Mouse (Mus musculus) kidney, postnatal 0 days (tissue): ENCODE results near the gene Golt1b. TPM values are rescaled to one million over a fixed set of nuclear protein-coding genes. Genes with fewer than 3 reads are reported as not detected.
"Not testable (repeated sequence)": the region's sequence is repeated elsewhere in the genome, so short reads cannot be mapped to it uniquely, and the experiment has no call there.

Experiments
- ATAC-seq: fragments of 200-750 bp; cut with Nextera tagmentation; replicated peaks from 2 replicates; pipeline ENCODE4 v1.8.0; 2017; ENCODE audit warnings: low read depth, moderate number of reproducible peaks, moderate TSS enrichment, moderate library complexity; ENCODE audit not compliant: low FRiP score
- DNase-seq: peaks from one replicate; pipeline ENCODE4 v3.0.0-alpha.2; 2016; ENCODE audit warnings: low spot score
- H3K27ac ChIP-seq: fragments of 300-500 bp; sonication (generic); 2 replicates; pipeline ENCODE4 v1.5.1; 2014; ENCODE audit warnings: mild to moderate bottlenecking
- H3K27me3 ChIP-seq: fragments of 300-500 bp; sonication (generic); 2 replicates; pipeline ENCODE4 v1.6.1; 2014; ENCODE audit warnings: low read length, mixed read lengths; ENCODE audit not compliant: insufficient read depth
- H3K36me3 ChIP-seq: fragments of 300-500 bp; sonication (generic); 2 replicates; pipeline ENCODE4 v1.6.1; 2014; ENCODE audit warnings: low read length, mixed read lengths; ENCODE audit not compliant: insufficient read depth
- H3K4me1 ChIP-seq: fragments of 300-500 bp; sonication (generic); replicated peaks from 2 replicates; pipeline ENCODE4 v1.6.1; 2014; ENCODE audit warnings: antibody characterized with exemption, low read length, mixed read lengths; ENCODE audit not compliant: insufficient read depth
- H3K4me2 ChIP-seq: fragments of 300-500 bp; sonication (generic); 2 replicates; pipeline ENCODE4 v1.6.1; 2014; ENCODE audit warnings: mild to moderate bottlenecking, low read length, moderate library complexity, mixed read lengths
- H3K4me3 ChIP-seq: fragments of 300-500 bp; sonication (generic); replicated peaks from 2 replicates; pipeline ENCODE4 v1.5.1; 2014; ENCODE audit warnings: low read depth, low read length
- H3K9ac ChIP-seq: fragments of 300-500 bp; sonication (generic); 2 replicates; pipeline ENCODE4 v1.6.1; 2014; ENCODE audit warnings: low read depth, low read length
- H3K9me3 ChIP-seq: fragments of 300-500 bp; sonication (generic); replicated peaks from 2 replicates; pipeline ENCODE4 v1.6.1; 2016; ENCODE audit warnings: low read length, inconsistent platforms, mixed read lengths
- CTCF ChIP-seq: IDR thresholded peaks from 2 replicates; pipeline ENCODE4 v1.5.1; 2016; ENCODE audit warnings: antibody characterized with exemption, low read depth, mild to moderate bottlenecking, moderate library complexity
- WGBS: fragments of 180-500 bp; shearing (Covaris S2); extraction: QIAGEN DNeasy Blood & Tissue Kit; methylation state at CpG from one replicate; pipeline ENCODE4 v1.1.7; 2014; 5-methylcytosine and 5-hydroxymethylcytosine counted together
- polyA plus RNA-seq: library from polyadenylated mRNA; unstranded; fragments of >200 nt; fragmentation: Nextera tagmentation; extraction: Ambion mirVana; gene quantifications from 2 replicates; pipeline ENCODE4 v1.2.1, GENCODE M21; 2015

The Golt1b gene
- polyA plus RNA-seq, 1 experiment from 2014 or later: 68.7 TPM

- Histone ChIP-seq H3K27me3 (no peaks in the 10 kb centered on the region), H3K9me3 (no peaks in the 10 kb centered on the region), H3K36me3 (peaks cover 18% of the 10 kb centered on the region), H3K27ac (0 out of 2 replicates have a peak overlapping the region, but pooled peaks have one; percentile 6), H3K9ac (peak overlapping the region; percentile 70; the same call in 1 of the 2 replicates), H3K4me1 (peaks cover 9% of the 10 kb centered on the region), H3K4me2 (peak overlapping the region; percentile 70), H3K4me3 (peak overlapping the region; percentile 73)
- TF ChIP-seq CTCF: no peak
- 43% methylated on average over 12 of the region's 12 CpGs for WGBS
- ATAC-seq: no peak
- DNase-seq: peak; percentile 11
These were observed 40.6 kb upstream of the Golt1b start for GRCm38 (mm10) chr6:142346181-142347110.

GRCm38 (mm10) chr6:142347431-142348385, 39.3 kb upstream of the Golt1b start:
- Histone ChIP-seq H3K9ac (no peak overlapping the region), H3K4me2 (no peak overlapping the region), H3K4me3 (no peak overlapping the region), H3K9me3 (no peaks in the 10 kb centered on the region), H3K27me3 (no peaks in the 10 kb centered on the region), H3K27ac (0 out of 2 replicates have a peak overlapping the region, but pooled peaks have one; percentile 25), H3K36me3 (peaks cover 21% of the 10 kb centered on the region), H3K4me1 (peaks cover 9% of the 10 kb centered on the region)
- DNase-seq (peak; percentile 3), ATAC-seq (no peak; the same call in 1 of the 2 replicates)
- WGBS: 76% methylated on average over 11 of the region's 11 CpGs
- TF ChIP-seq CTCF: no peak

GRCm38 (mm10) chr6:142352099-142352498, 34.9 kb upstream of the Golt1b start:
- 89% methylated on average over 3 of the region's 3 CpGs for WGBS
- not testable (repeated sequence) for H3K4me1 ChIP-seq, ATAC-seq, H3K27me3 ChIP-seq, DNase-seq, H3K4me3 ChIP-seq, H3K9ac ChIP-seq, H3K9me3 ChIP-seq, H3K4me2 ChIP-seq, H3K27ac ChIP-seq
- H3K36me3 ChIP-seq: peaks cover 47% of the 10 kb centered on the region

- H3K9me3 ChIP-seq: no peaks in the 10 kb centered on the region
- 81% methylated on average over 7 of the region's 7 CpGs for WGBS
- DNase-seq (no peak), ATAC-seq (no peak)
- TF ChIP-seq CTCF: no peak
- no peak overlapping the region for H3K27ac ChIP-seq
- H3K4me2 ChIP-seq: no peak overlapping the region
- H3K36me3 ChIP-seq: peaks cover 56% of the 10 kb centered on the region
- H3K27me3 ChIP-seq: no peaks in the 10 kb centered on the region
- no peaks in the 10 kb centered on the region for H3K4me1 ChIP-seq
- no peak overlapping the region for H3K4me3 ChIP-seq
- no peak overlapping the region for H3K9ac ChIP-seq
These were observed 29.9 kb upstream of the Golt1b start for GRCm38 (mm10) chr6:142357106-142357505.

- Histone ChIP-seq H3K9me3 (no peaks in the 10 kb centered on the region), H3K9ac (no peak overlapping the region), H3K36me3 (peaks cover 44% of the 10 kb centered on the region), H3K4me3 (no peak overlapping the region), H3K4me1 (no peaks in the 10 kb centered on the region), H3K4me2 (no peak overlapping the region), H3K27ac (no peak overlapping the region), H3K27me3 (no peaks in the 10 kb centered on the region)
- DNase-seq: no peak
- no peak for TF ChIP-seq CTCF
- WGBS: 90% methylated on average over 6 of the region's 6 CpGs
- ATAC-seq: no peak
These were observed 25.0 kb upstream of the Golt1b start for GRCm38 (mm10) chr6:142362036-142362435.

GRCm38 (mm10) chr6:142363019-142363576, 23.9 kb upstream of the Golt1b start:
- H3K9ac ChIP-seq: no peak overlapping the region
- DNase-seq: peak; percentile 27
- no peak overlapping the region for H3K27ac ChIP-seq
- H3K9me3 ChIP-seq: no peaks in the 10 kb centered on the region
- ATAC-seq: no peak
- TF ChIP-seq CTCF: peak; percentile 57
- H3K4me2 ChIP-seq: no peak overlapping the region
- peaks cover 43% of the 10 kb centered on the region for H3K36me3 ChIP-seq
- no peak overlapping the region for H3K4me3 ChIP-seq
- no peaks in the 10 kb centered on the region for H3K27me3 ChIP-seq
- 72% methylated on average over 9 of the region's 9 CpGs for WGBS
- no peaks in the 10 kb centered on the region for H3K4me1 ChIP-seq
